Comparison of ENCODE assay signal across 28 mouse cellular contexts in the genomic region with DNA sequence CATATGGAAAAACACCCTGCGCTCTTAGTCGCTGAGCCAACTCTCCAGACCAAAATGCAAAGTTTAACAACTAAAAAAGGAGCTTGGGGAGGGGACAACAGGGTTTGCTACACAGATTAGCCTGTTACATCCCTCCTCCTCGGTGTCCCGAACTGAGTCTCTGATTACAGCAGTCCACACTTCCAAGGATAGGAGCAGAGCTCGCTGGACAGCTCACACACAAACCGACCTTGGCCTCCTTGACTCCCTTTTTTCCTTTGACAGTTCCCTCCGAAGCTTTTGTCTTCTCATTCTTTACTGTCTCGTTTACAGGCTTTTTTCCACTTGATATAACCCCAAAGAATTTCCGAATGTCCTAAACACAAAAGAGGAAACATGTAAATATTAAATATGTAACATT. TPM values are rescaled to one million over a fixed set of nuclear protein-coding genes. Genes with fewer than 3 reads are reported as not detected.
"Had no signal": no experiment of that assay in that cellular context is flagged by ENCODE, and none has a peak within 500 bp of the region (broad histone marks: within the 10 kb centered on the region; RNA-seq: fewer than 3 reads in every experiment).

No protein-coding gene starts in this region.

- H3K27ac ChIP-seq: kidney, postnatal 0 days; layer of hippocampus, adult 2 months; limb, embryonic 10.5 days; limb, embryonic 13.5 days; liver, embryonic 12.5 days; liver, embryonic 15.5 days; lung, embryonic 15.5 days; midbrain, embryonic 10.5 days; midbrain, embryonic 13.5 days; neural tube, embryonic 13.5 days; stomach, embryonic 15.5 days had no signal

- H3K9ac ChIP-seq: limb, embryonic 13.5 days; liver, embryonic 12.5 days; liver, embryonic 15.5 days; lung, embryonic 15.5 days; midbrain, embryonic 13.5 days; neural tube, embryonic 13.5 days; stomach, embryonic 15.5 days had no signal

- DNase-seq: kidney, adult 9 months; kidney, postnatal 25 days; layer of hippocampus, adult 9-11 months; liver; lung, adult 18-20 months; lung, postnatal 10 days; lung, postnatal 36 days; retina, postnatal 1 day; right cerebral cortex, postnatal 25 days; spleen, adult 18-20 months; thymus, adult 2 months; thymus, postnatal 14 days had no signal

- H3K27me3 ChIP-seq: limb, embryonic 13.5 days; liver, embryonic 12.5 days; liver, embryonic 15.5 days; lung, embryonic 15.5 days; megakaryocyte, embryonic 14.5 days; midbrain, embryonic 13.5 days; neural tube, embryonic 13.5 days; stomach, embryonic 15.5 days had no signal

- H3K4me2 ChIP-seq: limb, embryonic 13.5 days; liver, embryonic 12.5 days; liver, embryonic 15.5 days; lung, embryonic 15.5 days; midbrain, embryonic 13.5 days; neural tube, embryonic 13.5 days; stomach, embryonic 15.5 days had no signal

- ATAC-seq: liver, embryonic 12.5 days; midbrain, embryonic 13.5 days; midbrain, embryonic 16.5 days had no signal

- H3K4me1 ChIP-seq: liver, embryonic 12.5 days; lung, embryonic 15.5 days; midbrain, embryonic 10.5 days; midbrain, embryonic 13.5 days; neural tube, embryonic 13.5 days; stomach, embryonic 15.5 days had no signal

- H3K9me3 ChIP-seq: limb, embryonic 10.5 days; limb, embryonic 13.5 days; liver, embryonic 12.5 days; liver, embryonic 15.5 days; lung, embryonic 15.5 days; megakaryocyte, embryonic 14.5 days; midbrain, embryonic 10.5 days; midbrain, embryonic 13.5 days; neural tube, embryonic 13.5 days; stomach, embryonic 15.5 days had no signal

- H3K4me3 ChIP-seq: layer of hippocampus, adult 2 months; limb, embryonic 10.5 days; limb, embryonic 13.5 days; liver, embryonic 12.5 days; liver, embryonic 15.5 days; lung, embryonic 15.5 days; megakaryocyte, embryonic 14.5 days; midbrain, embryonic 10.5 days; midbrain, embryonic 13.5 days; myocyte; neural tube, embryonic 13.5 days; stomach, embryonic 15.5 days had no signal

RNA-seq across cellular contexts. Expression of gene Klb, which starts 28.9 kb away (rescaled TPM):
- total RNA-seq: monocyte, adult 5-6 weeks; neutrophil, adult 5-6 weeks had no signal
- polyA plus RNA-seq: lung, embryonic 15.5 days had no signal
